Mouse (Mus musculus): ENCODE measurements around the gene Krt82.

The Krt82 gene

GRCm38 (mm10) chr15:101550567-101550966, at the start of gene Krt82:
Gene Krt82, minus strand, starts transcription at chr15:101550667.
- DNase-seq (ENCODE audit: extremely low spot score, low read depth, low spot score): no peak

- no peak for DNase-seq (ENCODE audit: extremely low spot score, low read depth, low spot score)
These were observed 48.7 kb upstream of the Krt82 start for GRCm38 (mm10) chr15:101599123-101599522.

DNA sequence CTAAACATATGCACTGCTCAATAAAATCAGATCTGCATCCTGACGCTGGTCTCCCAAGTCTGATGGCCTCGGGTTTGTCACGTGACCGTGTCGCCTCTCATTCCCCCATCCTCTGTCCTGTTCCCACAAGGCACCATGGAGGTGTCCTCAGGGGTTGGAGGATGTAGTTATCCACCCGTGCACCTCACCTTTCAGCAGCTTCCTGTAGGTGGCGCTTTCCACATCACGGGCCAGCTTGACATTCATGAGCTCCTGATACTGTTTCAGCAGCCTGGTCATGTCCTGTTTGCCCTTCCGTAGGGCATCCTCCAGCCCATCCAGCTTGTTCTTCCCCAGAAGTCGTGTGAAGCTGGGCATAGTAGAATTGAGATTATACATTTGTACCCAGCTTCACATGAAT, 37.7 kb upstream of the Krt82 start:
- no peak for DNase-seq (ENCODE audit: extremely low spot score, low read depth, low spot score)

- no peak for DNase-seq (ENCODE audit: extremely low spot score, low read depth, low spot score)
These were observed 34.0 kb upstream of the Krt82 start for GRCm38 (mm10) chr15:101584456-101584855.

GRCm38 (mm10) chr15:101583211-101583965, 32.9 kb upstream of the Krt82 start:
- DNase-seq (ENCODE audit: extremely low spot score, low read depth, low spot score): no peak

DNA sequence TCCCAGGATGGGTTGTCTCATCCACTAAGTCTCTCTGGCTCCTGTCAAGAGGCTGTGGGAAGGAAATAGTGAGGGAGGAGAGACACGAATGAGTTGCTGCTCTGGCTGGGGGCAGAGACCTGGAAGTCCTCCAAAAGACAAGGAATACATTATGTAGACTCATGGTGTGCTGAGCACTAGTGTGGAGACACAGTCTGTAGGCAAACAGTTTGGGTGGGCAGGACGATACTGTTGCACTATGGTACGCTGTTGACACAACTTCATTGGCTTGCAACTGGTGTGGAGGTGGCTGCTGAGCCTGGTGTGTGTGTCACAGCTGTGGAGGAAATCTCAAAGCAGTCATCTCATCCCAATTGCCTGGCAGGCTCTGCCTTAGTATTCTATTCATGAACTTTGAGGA, 31.2 kb upstream of the Krt82 start:
- DNase-seq (ENCODE audit: extremely low spot score, low read depth, low spot score): no peak

- no peak for DNase-seq (ENCODE audit: extremely low spot score, low read depth, low spot score)
These were observed 25.0 kb upstream of the Krt82 start for GRCm38 (mm10) chr15:101575506-101575905.

- no peak for DNase-seq (ENCODE audit: extremely low spot score, low read depth, low spot score)
These were observed 23.4 kb upstream of the Krt82 start, which contains the start of gene Krt75 for GRCm38 (mm10) chr15:101573796-101574345. Gene Krt75, minus strand, starts transcription at chr15:101573904.

DNA sequence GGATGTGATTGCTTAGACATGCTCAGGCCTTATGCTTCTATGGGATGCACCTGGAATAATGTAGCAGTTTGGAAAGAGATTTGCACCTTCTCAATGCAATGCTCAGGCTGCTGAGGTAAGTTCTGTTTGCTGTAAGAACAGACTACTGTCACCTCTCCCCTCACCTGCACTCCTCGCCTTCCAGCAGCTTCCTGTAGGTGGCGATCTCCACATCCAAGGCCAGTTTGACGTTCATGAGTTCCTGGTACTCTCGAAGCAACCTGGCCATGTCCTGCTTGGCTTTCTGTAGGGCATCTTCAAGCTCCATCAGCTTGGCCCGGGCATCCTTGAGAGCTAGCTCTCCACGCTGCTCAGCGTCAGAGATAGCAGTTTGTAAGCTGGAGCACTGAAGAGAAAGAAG, 17.3 kb upstream of the Krt82 start:
- no peak for DNase-seq (ENCODE audit: extremely low spot score, low read depth, low spot score)

DNA sequence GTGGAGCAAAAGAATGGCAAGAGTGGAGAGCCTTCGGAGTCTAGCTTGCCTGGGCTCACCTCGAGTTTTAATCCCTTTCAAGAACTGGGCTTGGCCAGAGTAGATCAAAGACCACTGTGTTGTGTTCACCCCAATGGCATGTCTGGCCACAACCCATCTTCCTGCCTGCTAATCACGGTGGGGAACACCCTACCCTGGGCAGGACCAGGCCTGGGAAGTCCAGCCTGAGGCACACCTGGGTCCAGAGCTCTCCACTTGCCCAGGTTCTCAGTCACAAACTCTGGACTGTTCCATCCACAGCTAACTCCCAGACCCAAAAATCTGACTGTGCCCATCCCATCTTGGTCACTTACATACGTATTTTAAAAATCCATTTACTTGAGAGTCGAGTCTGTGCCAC, 12.4 kb upstream of the Krt82 start, which contains the start of gene Krt90:
Gene Krt90, minus strand, starts transcription at position 101 of the 400 bp plus-strand sequence.
- DNase-seq (ENCODE audit: extremely low spot score, low read depth, low spot score): no peak

DNA sequence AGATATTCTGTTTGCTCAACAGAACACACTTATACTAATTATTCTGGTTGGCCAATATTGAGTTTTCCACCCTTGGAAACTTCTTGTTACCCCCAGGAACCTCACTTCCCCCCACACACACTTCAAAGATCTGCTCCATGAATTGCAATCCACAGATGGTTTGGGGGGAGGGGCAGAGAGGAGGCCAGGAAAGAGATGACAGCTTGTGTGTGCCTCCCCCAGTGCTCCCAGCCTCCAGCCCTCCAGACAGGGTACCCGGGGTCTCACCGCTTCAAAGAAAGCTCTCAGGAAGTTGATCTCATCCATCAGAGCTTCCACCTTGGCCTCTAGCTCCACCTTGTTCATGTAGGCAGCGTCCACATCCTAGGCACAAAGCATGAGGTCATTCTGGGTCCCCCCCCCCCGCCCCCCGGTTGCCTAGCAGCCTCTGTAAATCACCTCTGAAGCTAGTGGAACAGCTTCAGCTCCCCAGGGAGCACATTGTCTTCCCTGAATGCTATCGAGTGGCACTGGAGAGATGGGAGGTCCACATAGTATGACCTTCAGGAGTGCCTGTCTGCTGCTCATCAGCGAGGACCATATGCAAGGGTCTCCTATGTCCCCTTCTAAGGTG, 7.7 kb upstream of the Krt82 start:
- DNase-seq (ENCODE audit: extremely low spot score, low read depth, low spot score): no peak

- DNase-seq (ENCODE audit: extremely low spot score, low read depth, low spot score): no peak
These were observed 2.7 kb upstream of the Krt82 start for GRCm38 (mm10) chr15:101553169-101553568.

GRCm38 (mm10) chr15:101552188-101552587, 1.7 kb upstream of the Krt82 start:
- DNase-seq (ENCODE audit: extremely low spot score, low read depth, low spot score): no peak

- no peak for DNase-seq (ENCODE audit: extremely low spot score, low read depth, low spot score)
These were observed 6.0 kb downstream of the Krt82 start for GRCm38 (mm10) chr15:101544478-101544877.

DNA sequence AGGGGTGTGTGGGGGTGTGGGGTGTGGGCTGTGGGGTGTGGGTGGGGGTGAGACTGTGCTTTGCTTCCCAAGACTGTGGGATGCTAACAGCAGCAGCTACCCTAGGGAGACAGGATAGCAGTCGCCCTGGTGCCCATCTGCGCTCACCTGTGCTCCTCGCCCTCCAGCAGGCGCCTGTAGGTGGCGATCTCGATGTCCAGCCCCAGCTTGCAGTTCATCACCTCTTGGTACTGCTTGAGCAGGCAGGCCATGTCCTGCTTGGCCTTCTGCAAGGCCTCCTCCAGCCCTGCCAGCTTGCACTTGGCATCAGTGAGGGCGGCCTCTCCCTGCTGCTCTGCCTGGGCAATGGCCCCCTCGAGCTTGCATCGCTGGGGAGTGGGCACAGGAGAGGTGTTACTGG, 7.9 kb downstream of the Krt82 start:
- no peak for DNase-seq (ENCODE audit: extremely low spot score, low read depth, low spot score)

DNA sequence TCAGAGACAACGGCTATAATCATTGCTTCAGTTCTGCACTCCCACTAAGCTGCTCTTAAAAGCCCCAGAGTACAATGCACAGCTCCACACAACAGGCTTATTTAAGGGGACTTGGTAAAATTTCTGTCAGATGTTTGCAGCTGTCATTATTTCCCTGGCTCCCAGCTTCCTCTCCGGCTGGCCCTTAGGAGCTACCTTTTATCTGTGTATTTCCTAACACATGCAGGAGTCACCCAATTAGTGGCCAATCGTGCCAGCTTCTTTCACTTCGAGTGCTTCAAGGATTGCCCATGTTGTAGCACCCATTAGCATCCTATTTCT, 11.9 kb downstream of the Krt82 start:
- no peak for DNase-seq (ENCODE audit: extremely low spot score, low read depth, low spot score)

DNA sequence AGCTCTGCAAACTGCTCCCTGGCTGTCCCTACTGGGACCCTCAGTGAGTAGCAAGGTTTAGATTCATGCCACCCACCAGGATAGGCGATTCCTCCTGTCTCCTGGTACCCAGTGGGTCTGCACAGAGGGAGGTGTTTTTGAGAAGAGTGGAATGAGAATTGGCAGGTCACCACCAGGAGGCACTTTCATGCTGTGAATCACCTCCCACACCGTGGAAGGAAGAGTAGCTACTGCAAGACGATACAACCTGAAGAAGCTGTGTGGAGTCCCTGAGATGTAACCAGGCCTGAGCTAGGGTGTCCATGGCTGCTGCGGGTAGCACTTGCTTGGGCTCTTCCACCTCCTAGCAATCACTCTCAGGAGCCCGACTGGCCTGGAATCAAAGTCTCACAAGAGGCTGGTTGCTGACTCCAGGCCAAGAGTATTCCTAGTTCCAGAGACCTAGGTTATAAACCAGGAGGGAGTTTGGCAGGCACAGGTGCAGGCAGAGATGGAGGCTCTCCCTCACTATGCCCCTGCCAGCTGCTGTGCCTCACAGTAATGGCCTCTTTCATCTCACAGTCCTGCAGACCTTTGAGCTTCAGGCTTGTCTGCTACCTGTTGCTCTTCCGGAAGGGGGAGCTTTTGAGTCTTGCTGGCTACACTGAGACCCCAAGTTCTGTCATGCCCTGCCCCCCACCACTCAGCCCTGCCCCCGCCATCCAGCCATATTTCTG, 12.4 kb downstream of the Krt82 start:
- DNase-seq (ENCODE audit: extremely low spot score, low read depth, low spot score): no peak

DNA sequence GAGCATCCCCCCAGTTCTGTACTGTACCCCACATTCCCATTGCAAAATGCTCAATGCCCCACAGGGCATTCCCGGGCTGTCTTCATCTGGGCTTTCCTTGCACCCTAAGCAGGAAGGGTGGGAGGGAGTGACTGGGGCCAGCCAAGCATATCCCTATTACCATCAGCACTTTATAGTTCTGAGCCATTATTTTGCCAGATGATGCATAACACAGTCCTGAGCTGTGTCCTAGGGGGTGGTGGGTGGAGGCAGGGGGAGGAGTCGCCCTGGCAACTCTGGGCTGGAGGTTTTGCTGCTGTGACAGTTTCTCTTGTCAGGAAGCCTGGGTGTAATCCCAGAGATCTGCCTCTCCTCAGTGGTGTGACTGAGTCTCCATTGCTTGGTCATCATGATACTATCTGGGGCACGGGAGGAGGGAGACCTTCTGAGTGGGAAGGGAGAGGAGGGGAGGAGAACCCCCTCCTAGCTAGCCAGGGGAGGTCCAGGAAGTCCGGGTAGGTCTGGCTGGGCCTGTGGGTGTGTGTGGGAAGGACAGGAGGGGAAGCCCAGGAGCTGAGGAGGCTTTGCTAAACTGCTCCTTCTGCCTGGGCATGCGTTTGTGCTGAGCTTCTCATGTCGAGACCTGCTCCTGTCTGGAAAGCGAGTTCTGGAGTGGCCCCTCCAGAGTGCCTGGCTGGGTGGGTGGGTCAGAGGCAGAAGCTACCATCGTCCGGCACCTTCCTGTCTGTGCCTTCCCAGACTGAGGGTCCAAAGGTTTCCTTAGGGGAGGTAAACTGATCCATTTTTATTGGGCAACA, 14.2 kb downstream of the Krt82 start:
- DNase-seq (ENCODE audit: extremely low spot score, low read depth, low spot score): no peak

GRCm38 (mm10) chr15:101532720-101533119, 17.7 kb downstream of the Krt82 start, which contains the start of gene Krt84:
Gene Krt84, minus strand, starts transcription at chr15:101532820.
- no peak for DNase-seq (ENCODE audit: extremely low spot score, low read depth, low spot score)

DNA sequence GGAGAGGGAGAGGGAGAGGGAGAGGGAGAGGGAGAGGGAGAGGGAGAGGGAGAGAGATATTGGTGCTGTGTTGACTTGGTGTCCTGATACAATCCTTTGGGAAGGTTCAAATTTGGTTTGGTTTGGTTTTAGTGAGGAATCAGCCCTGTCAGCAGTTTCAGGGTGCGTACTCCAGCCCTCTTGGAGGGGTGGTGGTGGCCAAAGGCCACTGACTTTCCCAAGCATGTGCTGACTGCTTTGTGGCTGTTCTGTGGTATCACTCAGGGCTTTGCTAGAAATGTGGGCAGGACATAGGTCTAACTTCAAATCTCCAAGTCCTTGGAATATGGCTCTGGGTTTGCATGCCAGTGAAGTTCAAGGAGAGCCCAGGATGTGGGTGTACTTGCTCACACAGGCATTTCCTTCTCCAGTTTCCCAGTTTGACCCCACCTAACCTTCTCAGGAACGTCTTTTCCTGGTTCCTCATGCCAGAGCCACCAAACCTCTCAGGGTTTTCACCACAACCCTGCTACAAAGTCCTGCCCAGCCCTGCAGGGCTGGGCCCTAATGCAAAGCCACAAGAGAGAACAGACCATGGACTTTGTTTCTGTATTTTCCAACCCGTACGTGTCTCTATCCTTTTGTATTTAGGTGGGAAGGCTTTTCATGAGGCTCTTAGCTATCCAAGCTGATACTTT, 27.8 kb downstream of the Krt82 start:
- DNase-seq (ENCODE audit: extremely low spot score, low read depth, low spot score): no peak
